Comparison of ENCODE assay signal across 8 mouse cellular contexts in the genomic region with DNA sequence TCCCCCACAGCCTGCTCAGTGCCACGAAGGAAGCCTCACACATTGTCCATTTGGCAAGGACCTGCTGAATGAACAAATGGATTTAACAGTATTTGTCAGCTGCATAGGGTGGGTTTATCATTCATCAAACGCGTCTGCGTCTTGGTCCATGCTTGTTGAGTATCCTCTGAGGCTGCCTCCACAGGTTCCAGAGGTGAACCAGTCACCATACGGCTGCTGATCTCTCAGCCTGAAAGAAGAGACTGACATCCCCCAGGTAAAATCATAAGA. TPM values are rescaled to one million over a fixed set of nuclear protein-coding genes. Genes with fewer than 3 reads are reported as not detected.
DNase-seq lines count a peak whose midpoint lies in the region; ATAC-seq lines count a peak whose summit lies in the region.

No protein-coding gene starts in this region.

- peaks cover 49% of the 10 kb centered on the region for H3K27me3 ChIP-seq in kidney, embryonic 16.5 days (ENCODE audit: insufficient read depth, low read length)
- peaks cover 94% of the 10 kb centered on the region for H3K27me3 ChIP-seq in forebrain, embryonic 10.5 days (ENCODE audit: poor library complexity, severe bottlenecking)
- H3K27me3 ChIP-seq in intestine, embryonic 16.5 days (replicated peaks; ENCODE audit: control insufficient read depth, insufficient read depth, low read length): peaks cover 25% of the 10 kb centered on the region
- H3K27me3 ChIP-seq in neural tube, embryonic 11.5 days (ENCODE audit: control insufficient read depth, insufficient read depth, low read length): peaks cover 32% of the 10 kb centered on the region

- DNase-seq in kidney, postnatal 25 days: no peak
- no peak for DNase-seq in forebrain, embryonic 10.5 days (ENCODE audit: extremely low spot score, low spot score)
- no peak for DNase-seq in neural tube, embryonic 11.5 days (ENCODE audit: low spot score)
- DNase-seq in urinary bladder, adult 18-20 months (ENCODE audit: low spot score in 2 of 2): no peak
- no peak for DNase-seq in urinary bladder, postnatal 4 days (ENCODE audit: low spot score in 2 of 2)
- DNase-seq in kidney, adult 11 months: no peak

- H3K4me3 ChIP-seq in kidney, embryonic 16.5 days (ENCODE audit: low read length): peak overlapping the region; percentile 50
- H3K4me3 ChIP-seq in forebrain, embryonic 10.5 days: peak overlapping the region; percentile 55
- peak overlapping the region; percentile 41 for H3K4me3 ChIP-seq in intestine, embryonic 16.5 days (ENCODE audit: low read length)
- H3K4me3 ChIP-seq in neural tube, embryonic 11.5 days (ENCODE audit: low read depth, low read length): no peak overlapping the region

- no peak overlapping the region; the same call in 1 of the 2 replicates for H3K9ac ChIP-seq in kidney, embryonic 16.5 days (replicated peaks; ENCODE audit: low read length)
- H3K9ac ChIP-seq in intestine, embryonic 16.5 days (ENCODE audit: low read depth, low read length): peak overlapping the region; percentile 39; the same call in 1 of the 2 replicates
- H3K9ac ChIP-seq in neural tube, embryonic 11.5 days (ENCODE audit: low read length): no peak overlapping the region

- WGBS in kidney, embryonic 16.5 days: 16% methylated on average over 5 of the region's 5 CpGs
- WGBS in forebrain, embryonic 10.5 days: 15% methylated on average over 5 of the region's 5 CpGs
- WGBS in intestine, embryonic 16.5 days: 20% methylated on average over 5 of the region's 5 CpGs
- WGBS in neural tube, embryonic 11.5 days: 21% methylated on average over 5 of the region's 5 CpGs

- peak overlapping the region; percentile 83 for H3K4me2 ChIP-seq in kidney, embryonic 16.5 days (replicated peaks; ENCODE audit: low read depth, low read length)
- H3K4me2 ChIP-seq in intestine, embryonic 16.5 days (ENCODE audit: low read depth, low read length): peak overlapping the region; percentile 85; the same call in 1 of the 2 replicates
- H3K4me2 ChIP-seq in neural tube, embryonic 11.5 days (ENCODE audit: low read depth): peak overlapping the region; percentile 46

- H3K4me1 ChIP-seq in kidney, embryonic 16.5 days (ENCODE audit: insufficient read depth, low read length): peaks cover 26% of the 10 kb centered on the region
- peaks cover 45% of the 10 kb centered on the region for H3K4me1 ChIP-seq in forebrain, embryonic 10.5 days
- peaks cover 22% of the 10 kb centered on the region for H3K4me1 ChIP-seq in intestine, embryonic 16.5 days (ENCODE audit: control insufficient read depth, insufficient read depth, low read length)
- H3K4me1 ChIP-seq in neural tube, embryonic 11.5 days (ENCODE audit: control insufficient read depth, insufficient read depth, low read length): peaks cover 7% of the 10 kb centered on the region; the same call in 1 of the 2 replicates

- ATAC-seq in kidney, embryonic 16.5 days (ENCODE audit: low FRiP score, low TSS enrichment): no peak
- ATAC-seq in intestine, embryonic 16.5 days: no peak
- no peak for ATAC-seq in neural tube, embryonic 11.5 days (ENCODE audit: insufficient read depth, low FRiP score, low TSS enrichment)

- no peak overlapping the region for H3K27ac ChIP-seq in kidney, embryonic 16.5 days (ENCODE audit: low read length)
- no peak overlapping the region for H3K27ac ChIP-seq in forebrain, embryonic 10.5 days
- no peak overlapping the region for H3K27ac ChIP-seq in intestine, embryonic 16.5 days (ENCODE audit: low read length)
- no peak overlapping the region for H3K27ac ChIP-seq in neural tube, embryonic 11.5 days (ENCODE audit: low read depth, low read length)

- H3K36me3 ChIP-seq in kidney, embryonic 16.5 days (ENCODE audit: insufficient read depth, low read length): no peaks in the 10 kb centered on the region
- no peaks in the 10 kb centered on the region for H3K36me3 ChIP-seq in forebrain, embryonic 10.5 days (replicated peaks)
- no peaks in the 10 kb centered on the region for H3K36me3 ChIP-seq in intestine, embryonic 16.5 days (ENCODE audit: control insufficient read depth, insufficient read depth, low read length)
- H3K36me3 ChIP-seq in neural tube, embryonic 11.5 days (ENCODE audit: control insufficient read depth, insufficient read depth, low read length): no peaks in the 10 kb centered on the region

- no peaks in the 10 kb centered on the region for H3K9me3 ChIP-seq in kidney, embryonic 16.5 days (ENCODE audit: low read length)
- no peaks in the 10 kb centered on the region for H3K9me3 ChIP-seq in forebrain, embryonic 10.5 days
- no peaks in the 10 kb centered on the region for H3K9me3 ChIP-seq in intestine, embryonic 16.5 days (ENCODE audit: control insufficient read depth, low read length)
- H3K9me3 ChIP-seq in neural tube, embryonic 11.5 days (ENCODE audit: control insufficient read depth, low read length): no peaks in the 10 kb centered on the region

RNA-seq across cellular contexts. Expression of gene Ptgs1, which starts 27.7 kb away (rescaled TPM):
- 39.9 and 40.1 TPM in 2 replicates for polyA plus RNA-seq in kidney, embryonic 16.5 days (2015; fragmentation: Nextera tagmentation; extraction: Ambion mirVana)
- 2.2 and 3.6 TPM in 2 replicates for polyA plus RNA-seq in forebrain, embryonic 10.5 days (2016; fragmentation: Nextera tagmentation; extraction: Ambion mirVana)
- 29.1 and 29.8 TPM in 2 replicates for polyA plus RNA-seq in intestine, embryonic 16.5 days (2015; fragmentation: Nextera tagmentation; extraction: Ambion mirVana)
- 3.9 and 4.5 TPM in 2 replicates for polyA plus RNA-seq in neural tube, embryonic 11.5 days (2014; fragmentation: Nextera tagmentation; extraction: Ambion mirVana)
